Mouse (Mus musculus) stomach, embryonic 14.5 days (tissue): ENCODE data around the gene Rnaseh2c. TPM values are rescaled to one million over a fixed set of nuclear protein-coding genes. Genes with fewer than 3 reads are reported as not detected.

Source experiments
- ATAC-seq: fragments of 200-750 bp; cut with Nextera tagmentation; 2 replicates; pipeline ENCODE4 v1.8.0; 2017; ENCODE audit warnings: low read depth, moderate TSS enrichment; ENCODE audit not compliant: insufficient number of reproducible peaks, insufficient read depth, low FRiP score
- H3K27ac ChIP-seq: fragments of 300-500 bp; sonication (generic); 2 replicates; pipeline ENCODE4 v1.5.1; 2014; ENCODE audit warnings: mild to moderate bottlenecking, low read length, moderate library complexity, mixed read lengths
- H3K27me3 ChIP-seq: fragments of 300-500 bp; sonication (generic); 2 replicates; pipeline ENCODE4 v1.6.1; 2014; ENCODE audit warnings: low read length, control low read depth, mixed read lengths; ENCODE audit not compliant: control insufficient read depth, insufficient read depth
- H3K36me3 ChIP-seq: fragments of 300-500 bp; sonication (generic); 2 replicates; pipeline ENCODE4 v1.6.1; 2014; ENCODE audit warnings: mild to moderate bottlenecking, control low read depth, low read length, moderate library complexity, mixed read lengths; ENCODE audit not compliant: control insufficient read depth, insufficient read depth
- H3K4me1 ChIP-seq: fragments of 300-500 bp; sonication (generic); 2 replicates; pipeline ENCODE4 v1.6.1; 2014; ENCODE audit warnings: low read length, control low read depth, mixed read lengths; ENCODE audit not compliant: control insufficient read depth, insufficient read depth
- H3K4me2 ChIP-seq: fragments of 300-500 bp; sonication (generic); replicated peaks from 2 replicates; pipeline ENCODE4 v1.6.1; 2014; ENCODE audit warnings: low read depth, low read length, control low read depth
- H3K4me3 ChIP-seq: fragments of 300-500 bp; sonication (generic); 2 replicates; pipeline ENCODE4 v1.5.1; 2014; ENCODE audit warnings: low read depth, low read length, control low read depth
- H3K9ac ChIP-seq: fragments of 300-500 bp; sonication (generic); replicated peaks from 2 replicates; pipeline ENCODE4 v1.6.1; 2014; ENCODE audit warnings: low read depth, mild to moderate bottlenecking, control low read depth, low read length, moderate library complexity, mixed read lengths
- H3K9me3 ChIP-seq: fragments of 300-500 bp; sonication (generic); 2 replicates; pipeline ENCODE4 v1.6.1; 2016; ENCODE audit warnings: low read depth, low read length, control low read depth; ENCODE audit not compliant: control insufficient read depth
- WGBS: fragments of 180-500 bp; shearing (Covaris S2); extraction: QIAGEN DNeasy Blood & Tissue Kit; methylation state at CpG from one replicate; pipeline ENCODE4 v1.1.7; 2014; 5-methylcytosine and 5-hydroxymethylcytosine counted together
- polyA plus RNA-seq: library from polyadenylated mRNA; unstranded; fragments of >200 nt; fragmentation: Nextera tagmentation; extraction: Ambion mirVana; gene quantifications from 2 replicates; pipeline ENCODE4 v1.2.1, GENCODE M21; 2014

Gene Rnaseh2c
- polyA plus RNA-seq, 1 experiment from 2014 or later = 119 TPM

DNA sequence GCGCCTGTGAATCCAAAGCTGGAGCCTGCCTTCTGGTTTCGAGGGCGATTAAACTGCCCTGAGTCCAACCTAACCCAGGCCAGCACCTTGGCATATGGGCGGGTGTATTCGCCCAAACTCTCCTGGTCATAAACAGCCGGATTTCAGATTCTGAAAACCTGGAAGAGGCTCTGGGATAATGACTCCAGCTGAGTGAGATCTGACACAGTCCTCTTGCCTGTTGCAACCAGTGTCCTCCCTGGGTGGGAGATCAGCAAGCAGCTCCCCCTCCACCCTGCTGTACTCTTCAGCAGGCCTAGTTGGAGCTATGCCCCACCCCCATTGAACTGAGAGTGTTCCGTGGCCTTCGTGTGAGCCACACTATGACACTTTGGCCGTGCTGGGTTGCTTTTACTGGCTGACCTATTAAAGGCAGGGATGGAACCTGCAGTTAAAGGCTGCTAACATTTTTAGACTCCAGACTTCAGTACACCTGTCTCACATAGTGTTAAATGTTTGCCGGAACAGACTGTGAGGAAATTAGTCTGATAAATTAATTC lies 40.4 kb upstream of the Rnaseh2c start:
- Histone ChIP-seq H3K9ac (no peak overlapping the region; the same call in 1 of the 2 replicates), H3K27me3 (peaks cover 31% of the 10 kb centered on the region), H3K36me3 (no peaks in the 10 kb centered on the region), H3K4me2 (peak overlapping the region; percentile 61), H3K4me3 (peak overlapping the region; percentile 43), H3K27ac (peak overlapping the region; percentile 86), H3K4me1 (peaks cover 8% of the 10 kb centered on the region; the same call in 1 of the 2 replicates), H3K9me3 (no peaks in the 10 kb centered on the region)
- ATAC-seq = no peak
- 18% methylated on average over 10 of the region's 10 CpGs for WGBS

- no peak overlapping the region for H3K9ac ChIP-seq
- H3K27me3 ChIP-seq = peaks cover 31% of the 10 kb centered on the region
- no peaks in the 10 kb centered on the region for H3K9me3 ChIP-seq
- H3K36me3 ChIP-seq = no peaks in the 10 kb centered on the region
- peak overlapping the region; percentile 86 for H3K27ac ChIP-seq
- WGBS = 48% methylated on average over 3 of the region's 3 CpGs
- no peak overlapping the region for H3K4me2 ChIP-seq
- H3K4me1 ChIP-seq = peaks cover 13% of the 10 kb centered on the region; the same call in 1 of the 2 replicates
- no peak overlapping the region for H3K4me3 ChIP-seq
- ATAC-seq = no peak
These were observed 39.8 kb upstream of the Rnaseh2c start for GRCm38 (mm10) chr19:5561886-5562285.

DNA sequence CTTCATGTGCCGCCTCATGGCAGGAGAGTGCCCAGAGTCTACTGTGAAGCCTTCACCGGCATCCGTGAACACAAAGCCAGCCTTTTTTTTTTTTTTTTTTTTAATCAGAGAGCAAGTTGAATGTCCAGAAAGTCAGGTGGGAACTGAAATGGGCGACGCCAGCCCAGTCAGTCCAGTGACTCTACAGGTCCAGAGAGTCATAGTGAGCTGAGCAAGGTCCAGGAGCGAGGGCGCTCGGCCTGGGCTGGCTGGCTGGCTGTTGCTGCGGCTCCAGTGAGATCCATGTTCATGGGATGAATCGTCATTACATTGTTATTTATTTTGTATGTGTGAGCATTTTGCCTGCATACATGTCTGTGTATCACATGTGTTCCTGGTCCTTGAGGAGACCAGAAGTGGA lies 38.9 kb upstream of the Rnaseh2c start:
- no peaks in the 10 kb centered on the region for H3K9me3 ChIP-seq
- H3K4me2 ChIP-seq = no peak overlapping the region
- no peak overlapping the region for H3K9ac ChIP-seq
- WGBS = 86% methylated on average over 10 of the region's 10 CpGs
- peaks cover 15% of the 10 kb centered on the region; the same call in 1 of the 2 replicates for H3K4me1 ChIP-seq
- H3K4me3 ChIP-seq = no peak overlapping the region
- H3K27ac ChIP-seq = no peak overlapping the region
- ATAC-seq = no peak
- peaks cover 31% of the 10 kb centered on the region for H3K27me3 ChIP-seq
- no peaks in the 10 kb centered on the region for H3K36me3 ChIP-seq

DNA sequence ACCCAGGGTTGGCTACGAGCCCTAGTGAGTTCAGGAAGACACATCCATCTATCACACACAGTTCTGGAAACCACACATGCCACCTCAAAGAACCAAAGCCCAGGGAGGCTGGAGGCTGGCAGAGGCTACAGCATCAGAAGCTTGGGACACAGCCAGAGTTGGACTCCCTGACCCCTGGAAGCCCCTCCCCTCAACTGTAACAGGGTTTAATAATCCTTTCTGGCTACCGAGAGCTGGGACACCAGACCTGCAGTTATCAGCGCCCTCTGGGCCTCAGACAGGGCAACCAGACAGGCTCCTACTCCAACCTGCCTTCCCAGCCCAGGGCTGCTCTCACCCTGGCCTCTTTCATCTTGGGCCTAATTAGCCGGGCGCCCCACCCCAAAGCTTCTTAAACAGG lies 35.4 kb upstream of the Rnaseh2c start:
- Histone ChIP-seq H3K9ac (no peak overlapping the region), H3K4me1 (0 out of 2 replicates have a peak, but pooled peaks cover 12% of the 10 kb centered on the region), H3K4me2 (0 out of 2 replicates have a peak overlapping the region, but pooled peaks have one; percentile 91), H3K27me3 (peaks cover 7% of the 10 kb centered on the region; the same call in 1 of the 2 replicates), H3K36me3 (no peaks in the 10 kb centered on the region; the same call in 1 of the 2 replicates), H3K9me3 (no peaks in the 10 kb centered on the region), H3K27ac (peak overlapping the region; percentile 88; the same call in 1 of the 2 replicates), H3K4me3 (peak overlapping the region; percentile 73; the same call in 1 of the 2 replicates)
- ATAC-seq = no peak
- 61% methylated on average over 5 of the region's 5 CpGs for WGBS

GRCm38 (mm10) chr19:5567180-5567533 lies 34.5 kb upstream of the Rnaseh2c start:
- Histone ChIP-seq H3K27me3 (peaks cover 1% of the 10 kb centered on the region; the same call in 1 of the 2 replicates), H3K4me2 (peak overlapping the region; percentile 91), H3K9ac (peak overlapping the region; percentile 62; the same call in 1 of the 2 replicates), H3K9me3 (no peaks in the 10 kb centered on the region), H3K4me3 (peak overlapping the region; percentile 73), H3K27ac (peak overlapping the region; percentile 88), H3K4me1 (0 out of 2 replicates have a peak, but pooled peaks cover 12% of the 10 kb centered on the region), H3K36me3 (no peaks in the 10 kb centered on the region; the same call in 1 of the 2 replicates)
- WGBS = 2% methylated on average over 26 of the region's 26 CpGs
- ATAC-seq = peak; percentile 15

GRCm38 (mm10) chr19:5567534-5568469 lies 33.9 kb upstream of the Rnaseh2c start, which contains the start of gene Ap5b1:
Ap5b1 (plus strand) TSS chr19:5568025.
- peak within 1 kb of the TSS; percentile 88 for H3K27ac ChIP-seq
- WGBS = under 1% methylated on average over 94 of the region's 102 CpGs
- no peaks in the 10 kb centered on the region for H3K27me3 ChIP-seq
- H3K9ac ChIP-seq = peak within 1 kb of the TSS; percentile 62
- peak; percentile 86 for ATAC-seq
- H3K4me1 ChIP-seq = 0 out of 2 replicates have a peak, but pooled peaks cover 12% of the 10 kb centered on the region
- no peaks in the 10 kb centered on the region for H3K9me3 ChIP-seq
- H3K4me2 ChIP-seq = peak within 1 kb of the TSS; percentile 91
- no peaks in the 10 kb centered on the region; the same call in 1 of the 2 replicates for H3K36me3 ChIP-seq
- peak within 1 kb of the TSS; percentile 73 for H3K4me3 ChIP-seq

- no peaks in the 10 kb centered on the region for H3K9me3 ChIP-seq
These were observed 33.1 kb upstream of the Rnaseh2c start for GRCm38 (mm10) chr19:5568470-5569140.

More at GRCm38 (mm10) chr19:5568470-5569140, 33.1 kb upstream of the Rnaseh2c start:
- peak overlapping the region; percentile 73 for H3K4me3 ChIP-seq
- no peaks in the 10 kb centered on the region; the same call in 1 of the 2 replicates for H3K36me3 ChIP-seq
- H3K4me2 ChIP-seq = peak overlapping the region; percentile 91
- WGBS = 10% methylated on average over 27 of the region's 27 CpGs
- ATAC-seq = 0 out of 2 replicates have a peak, but pooled peaks have one; percentile 5
- H3K9ac ChIP-seq = peak overlapping the region; percentile 62; the same call in 1 of the 2 replicates
- no peaks in the 10 kb centered on the region for H3K27me3 ChIP-seq
- H3K4me1 ChIP-seq = 0 out of 2 replicates have a peak, but pooled peaks cover 12% of the 10 kb centered on the region
- peak overlapping the region; percentile 88; the same call in 1 of the 2 replicates for H3K27ac ChIP-seq
